Mouse (Mus musculus) forebrain, embryonic 11.5 days (tissue): Measurements from ENCODE around the gene Kmt5b. TPM values are rescaled to one million over a fixed set of nuclear protein-coding genes. Genes with fewer than 3 reads are reported as not detected.
A peak's percentile ranks its signal among the peaks of the same experiment; 100 is the strongest.

Experiments
- ATAC-seq: fragments of 200-750 bp; cut with Nextera tagmentation; replicated peaks from 2 replicates; pipeline ENCODE4 v1.8.0; 2017; ENCODE audit warnings: moderate TSS enrichment; ENCODE audit not compliant: low FRiP score
- DNase-seq: peaks from one replicate; pipeline ENCODE4 v3.0.0-alpha.2; 2017; ENCODE audit warnings: low spot score
- H3K27ac ChIP-seq: fragments of 300-500 bp; sonication (generic); 2 replicates; pipeline ENCODE4 v1.5.1; 2014; ENCODE audit warnings: low read depth, low read length
- H3K27me3 ChIP-seq: fragments of 300-500 bp; sonication (generic); 2 replicates; pipeline ENCODE4 v1.6.1; 2014; ENCODE audit warnings: mild to moderate bottlenecking, low read length, mixed read lengths; ENCODE audit not compliant: control insufficient read depth, insufficient read depth
- H3K36me3 ChIP-seq: fragments of 300-500 bp; sonication (generic); 2 replicates; pipeline ENCODE4 v1.6.1; 2014; ENCODE audit warnings: mild to moderate bottlenecking, low read length, moderate library complexity, mixed read lengths; ENCODE audit not compliant: control insufficient read depth, insufficient read depth
- H3K4me1 ChIP-seq: fragments of 300-500 bp; sonication (generic); replicated peaks from 2 replicates; pipeline ENCODE4 v1.6.1; 2014; ENCODE audit warnings: low read length, mixed read lengths; ENCODE audit not compliant: control insufficient read depth, insufficient read depth
- H3K4me2 ChIP-seq: fragments of 300-500 bp; sonication (generic); 2 replicates; pipeline ENCODE4 v1.6.1; 2014; ENCODE audit warnings: low read depth, mild to moderate bottlenecking, low read length, moderate library complexity, mixed read lengths; ENCODE audit not compliant: severe bottlenecking
- H3K4me3 ChIP-seq: fragments of 300-500 bp; sonication (generic); 2 replicates; pipeline ENCODE4 v1.5.1; 2014; ENCODE audit warnings: low read depth, low read length
- H3K9ac ChIP-seq: fragments of 300-500 bp; sonication (generic); 2 replicates; pipeline ENCODE4 v1.6.1; 2014; ENCODE audit warnings: low read length
- H3K9me3 ChIP-seq: fragments of 300-500 bp; sonication (generic); 2 replicates; pipeline ENCODE4 v1.6.1; 2016; ENCODE audit warnings: low read length, mixed read lengths; ENCODE audit not compliant: control insufficient read depth
- WGBS: fragments of 180-500 bp; shearing (Covaris S2); extraction: QIAGEN DNeasy Blood & Tissue Kit; methylation state at CpG from one replicate; pipeline ENCODE4 v1.1.7; 2014; 5-methylcytosine and 5-hydroxymethylcytosine counted together
- polyA plus RNA-seq: library from polyadenylated mRNA; unstranded; fragments of >200 nt; fragmentation: Nextera tagmentation; extraction: Ambion mirVana; gene quantifications from 2 replicates; pipeline ENCODE4 v1.2.1, GENCODE M21; 2014

Kmt5b gene
- polyA plus RNA-seq, 1 experiment from 2014 or later = 44.6 TPM

- H3K9ac ChIP-seq = no peak overlapping the region
- H3K4me3 ChIP-seq = no peak overlapping the region
- H3K36me3 ChIP-seq = no peaks in the 10 kb centered on the region; the same call in 1 of the 2 replicates
- no peak overlapping the region for H3K27ac ChIP-seq
- WGBS = 34% methylated on average over 5 of the region's 5 CpGs
- no peaks in the 10 kb centered on the region for H3K9me3 ChIP-seq
- no peak overlapping the region for H3K4me2 ChIP-seq
- no peak for ATAC-seq
- DNase-seq = no peak
- H3K4me1 ChIP-seq = peaks cover 8% of the 10 kb centered on the region
- H3K27me3 ChIP-seq = no peaks in the 10 kb centered on the region
These were observed 82.9 kb downstream of the Kmt5b start for GRCm38 (mm10) chr19:3850076-3850475.

- WGBS = 5% methylated on average over 19 of the region's 19 CpGs
- H3K27ac ChIP-seq = no peak overlapping the region
These were observed 83.7 kb downstream of the Kmt5b start for GRCm38 (mm10) chr19:3850847-3851469.

GRCm38 (mm10) chr19:3851502-3851962 is 84.3 kb downstream of the Kmt5b start, which contains the start of gene Chka:
Gene Chka, plus strand, starts transcription at chr19:3851773.
- H3K4me2 ChIP-seq = peak within 1 kb of the TSS; percentile 81
- WGBS = under 1% methylated on average over 41 of the region's 54 CpGs
- peak within 1 kb of the TSS; percentile 91 for H3K27ac ChIP-seq
- ATAC-seq (peak; percentile 98), DNase-seq (peak; percentile 99)
- H3K4me1 ChIP-seq = peaks cover 12% of the 10 kb centered on the region
- no peaks in the 10 kb centered on the region for H3K9me3 ChIP-seq
- no peaks in the 10 kb centered on the region for H3K27me3 ChIP-seq
- H3K9ac ChIP-seq = peak within 1 kb of the TSS; percentile 91
- no peaks in the 10 kb centered on the region; the same call in 1 of the 2 replicates for H3K36me3 ChIP-seq
- peak within 1 kb of the TSS; percentile 82 for H3K4me3 ChIP-seq

More at GRCm38 (mm10) chr19:3850847-3851469, 83.7 kb downstream of the Kmt5b start:
- Histone ChIP-seq H3K4me1 (peaks cover 12% of the 10 kb centered on the region), H3K9ac (peak overlapping the region; percentile 45), H3K36me3 (no peaks in the 10 kb centered on the region; the same call in 1 of the 2 replicates), H3K27me3 (no peaks in the 10 kb centered on the region), H3K4me2 (peak overlapping the region; percentile 60), H3K9me3 (no peaks in the 10 kb centered on the region), H3K4me3 (peak overlapping the region; percentile 82)
- DNase-seq = no peak
- 0 out of 2 replicates have a peak, but pooled peaks have one; percentile 1 for ATAC-seq

DNA sequence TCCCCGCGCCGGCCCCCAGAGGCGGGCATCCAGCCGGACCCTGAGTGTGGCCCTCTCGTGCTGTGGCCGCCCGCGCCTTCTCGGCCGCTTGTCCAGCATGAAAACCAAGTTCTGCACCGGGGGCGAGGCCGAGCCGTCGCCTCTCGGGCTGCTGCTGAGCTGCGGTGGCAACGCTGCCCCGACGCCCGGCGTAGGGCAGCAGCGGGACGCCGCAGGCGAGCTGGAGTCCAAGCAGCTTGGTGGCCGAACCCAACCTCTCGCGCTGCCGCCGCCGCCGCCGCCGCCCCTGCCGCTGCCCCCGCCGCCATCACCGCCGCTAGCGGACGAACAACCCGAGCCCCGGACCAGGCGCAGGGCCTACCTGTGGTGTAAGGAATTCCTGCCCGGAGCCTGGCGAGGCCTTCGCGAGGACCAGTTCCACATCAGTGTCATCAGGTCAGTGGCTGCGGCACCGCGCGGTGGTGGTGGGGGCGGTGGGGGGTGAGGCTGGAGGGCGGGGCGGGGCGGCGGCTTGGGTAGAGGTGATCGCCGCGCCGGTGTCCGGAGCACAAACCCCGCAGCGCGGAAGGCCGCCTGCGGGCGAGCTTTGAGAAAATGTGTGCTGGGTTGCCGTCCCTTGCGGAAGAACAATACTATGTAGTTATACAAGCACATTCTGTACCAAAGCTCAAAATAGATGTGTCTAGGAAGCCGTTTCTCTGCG is 84.9 kb downstream of the Kmt5b start:
- peaks cover 12% of the 10 kb centered on the region for H3K4me1 ChIP-seq
- peak overlapping the region; percentile 91 for H3K27ac ChIP-seq
- ATAC-seq = peak; percentile 63
- no peaks in the 10 kb centered on the region for H3K27me3 ChIP-seq
- H3K9me3 ChIP-seq = no peaks in the 10 kb centered on the region
- peak overlapping the region; percentile 91 for H3K9ac ChIP-seq
- DNase-seq = no peak
- H3K4me3 ChIP-seq = peak overlapping the region; percentile 82
- WGBS = under 1% methylated on average over 61 of the region's 74 CpGs
- H3K4me2 ChIP-seq = peak overlapping the region; percentile 81
- H3K36me3 ChIP-seq = no peaks in the 10 kb centered on the region; the same call in 1 of the 2 replicates

- H3K4me2 ChIP-seq = no peak overlapping the region; the same call in 1 of the 2 replicates
- no peaks in the 10 kb centered on the region for H3K9me3 ChIP-seq
- DNase-seq (no peak), ATAC-seq (no peak)
- H3K27ac ChIP-seq = no peak overlapping the region
- peaks cover 12% of the 10 kb centered on the region for H3K4me1 ChIP-seq
- H3K36me3 ChIP-seq = no peaks in the 10 kb centered on the region; the same call in 1 of the 2 replicates
- H3K27me3 ChIP-seq = no peaks in the 10 kb centered on the region
- 96% methylated on average over 10 of the region's 10 CpGs for WGBS
- H3K9ac ChIP-seq = no peak overlapping the region
- no peak overlapping the region; the same call in 1 of the 2 replicates for H3K4me3 ChIP-seq
These were observed 85.9 kb downstream of the Kmt5b start for GRCm38 (mm10) chr19:3853121-3853520.

DNA sequence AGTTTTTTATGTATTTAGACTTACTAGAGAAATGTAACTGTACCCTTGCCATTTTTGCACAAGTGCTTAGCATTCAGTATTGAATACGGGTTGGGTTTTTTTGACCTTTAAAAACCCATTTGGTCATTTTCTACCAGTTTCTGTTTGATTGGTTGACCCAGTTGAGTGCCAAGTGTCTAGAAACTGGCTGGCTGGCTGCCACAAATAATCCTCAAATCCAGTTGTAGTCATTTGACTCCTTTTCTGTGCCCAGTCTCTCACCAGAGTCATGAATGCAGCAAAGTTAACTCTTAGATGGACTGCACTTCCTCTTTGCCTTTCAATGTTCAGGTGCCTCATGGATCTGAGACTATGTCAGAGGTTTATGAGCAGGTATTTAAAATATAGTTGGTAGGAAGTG is 86.7 kb downstream of the Kmt5b start:
- no peaks in the 10 kb centered on the region; the same call in 1 of the 2 replicates for H3K36me3 ChIP-seq
- H3K9ac ChIP-seq = no peak overlapping the region
- ATAC-seq (no peak), DNase-seq (no peak)
- H3K9me3 ChIP-seq = no peaks in the 10 kb centered on the region
- no peaks in the 10 kb centered on the region for H3K27me3 ChIP-seq
- 97% methylated on average over 1 of the region's 1 CpGs for WGBS
- H3K4me2 ChIP-seq = no peak overlapping the region
- peaks cover 12% of the 10 kb centered on the region for H3K4me1 ChIP-seq
- no peak overlapping the region for H3K4me3 ChIP-seq
- no peak overlapping the region for H3K27ac ChIP-seq

DNA sequence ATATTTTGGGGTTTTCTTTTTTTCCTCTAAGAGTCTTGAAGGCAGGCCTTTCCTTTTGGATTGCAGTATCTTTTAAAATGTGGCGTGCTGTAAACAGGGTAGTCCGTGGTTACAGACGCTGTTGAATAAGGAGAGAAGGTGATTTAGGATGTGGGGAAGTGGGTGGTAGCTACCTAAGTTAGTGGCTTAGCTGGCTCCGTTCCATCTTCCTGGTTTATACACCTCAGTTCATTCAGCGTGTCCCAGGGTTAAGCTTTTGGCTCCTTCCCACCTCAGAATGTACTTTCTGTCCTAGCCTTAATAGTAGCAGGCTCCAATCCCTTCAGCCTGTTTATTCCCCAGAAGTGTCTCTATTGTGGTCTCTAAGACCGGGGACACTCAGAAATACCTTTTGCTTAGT is 87.9 kb downstream of the Kmt5b start:
- 66% methylated on average over 6 of the region's 6 CpGs for WGBS
- no peak for ATAC-seq
- no peak for DNase-seq
- Histone ChIP-seq H3K9ac (no peak overlapping the region), H3K4me2 (0 out of 2 replicates have a peak overlapping the region, but pooled peaks have one; percentile 3), H3K27ac (no peak overlapping the region), H3K9me3 (no peaks in the 10 kb centered on the region; the same call in 1 of the 2 replicates), H3K36me3 (no peaks in the 10 kb centered on the region; the same call in 1 of the 2 replicates), H3K4me3 (no peak overlapping the region), H3K4me1 (peaks cover 12% of the 10 kb centered on the region), H3K27me3 (no peaks in the 10 kb centered on the region)

- H3K4me2 ChIP-seq = 0 out of 2 replicates have a peak overlapping the region, but pooled peaks have one; percentile 3
- no peak overlapping the region for H3K27ac ChIP-seq
- no peaks in the 10 kb centered on the region for H3K27me3 ChIP-seq
- no peaks in the 10 kb centered on the region; the same call in 1 of the 2 replicates for H3K9me3 ChIP-seq
- H3K36me3 ChIP-seq = no peaks in the 10 kb centered on the region; the same call in 1 of the 2 replicates
- no peak overlapping the region for H3K4me3 ChIP-seq
- WGBS = 24% methylated on average over 4 of the region's 4 CpGs
- DNase-seq (no peak), ATAC-seq (no peak)
- no peak overlapping the region; the same call in 1 of the 2 replicates for H3K9ac ChIP-seq
- peaks cover 12% of the 10 kb centered on the region for H3K4me1 ChIP-seq
These were observed 88.4 kb downstream of the Kmt5b start for GRCm38 (mm10) chr19:3855601-3856000.
